Mouse (Mus musculus): ENCODE measurements around the gene Cfap74. TPM values are rescaled to one million over a fixed set of nuclear protein-coding genes. Genes with fewer than 3 reads are reported as not detected.

Cfap74 gene
- polyA plus RNA-seq, 1 experiment, result 23.1 TPM

GRCm38 (mm10) chr4:155464061-155464460 is 55.1 kb downstream of the Cfap74 start:
- Histone ChIP-seq H3K4me1 (replicated peaks; ENCODE audit: control insufficient read depth, insufficient read depth, low read length) (peaks cover 2% of the 10 kb centered on the region), H3K27me3 (ENCODE audit: control insufficient read depth, insufficient read depth, low read length) (no peaks in the 10 kb centered on the region), H3K4me3 (ENCODE audit: control insufficient read depth, insufficient read depth, low read length) (no peak overlapping the region), H3K27ac (ENCODE audit: control insufficient read depth, insufficient read depth, low read length) (no peak overlapping the region), H3K36me3 (ENCODE audit: control insufficient read depth, insufficient read depth, low read length) (no peaks in the 10 kb centered on the region)
- WGBS, result 78% methylated on average over 4 of the region's 4 CpGs
- DNase-seq, result no peak
- TF ChIP-seq CTCF (IDR thresholded peaks at IDR 0.05; ENCODE audit: borderline replicate concordance, control insufficient read depth, extremely low read depth, insufficient read depth, low read length, poor library complexity), result no peak
- TF ChIP-seq POLR2A (IDR thresholded peaks at IDR 0.05; ENCODE audit: control insufficient read depth, extremely low read depth, insufficient read depth, low read length, poor library complexity), result no peak

GRCm38 (mm10) chr4:155465607-155466006 is 56.6 kb downstream of the Cfap74 start:
- 80% methylated on average over 6 of the region's 6 CpGs for WGBS
- DNase-seq, result no peak
- Histone ChIP-seq H3K36me3 (ENCODE audit: control insufficient read depth, insufficient read depth, low read length) (no peaks in the 10 kb centered on the region), H3K4me1 (replicated peaks; ENCODE audit: control insufficient read depth, insufficient read depth, low read length) (peaks cover 11% of the 10 kb centered on the region), H3K4me3 (ENCODE audit: control insufficient read depth, insufficient read depth, low read length) (no peak overlapping the region), H3K27ac (ENCODE audit: control insufficient read depth, insufficient read depth, low read length) (no peak overlapping the region), H3K27me3 (ENCODE audit: control insufficient read depth, insufficient read depth, low read length) (no peaks in the 10 kb centered on the region)
- TF ChIP-seq POLR2A (IDR thresholded peaks at IDR 0.05; ENCODE audit: control insufficient read depth, extremely low read depth, insufficient read depth, low read length, poor library complexity) (no peak), CTCF (IDR thresholded peaks at IDR 0.05; ENCODE audit: borderline replicate concordance, control insufficient read depth, extremely low read depth, insufficient read depth, low read length, poor library complexity) (no peak)

- H3K27ac ChIP-seq (ENCODE audit: control insufficient read depth, insufficient read depth, low read length), result no peak overlapping the region
- H3K4me3 ChIP-seq (ENCODE audit: control insufficient read depth, insufficient read depth, low read length), result no peak overlapping the region
- no peak for TF ChIP-seq CTCF (IDR thresholded peaks at IDR 0.05; ENCODE audit: borderline replicate concordance, control insufficient read depth, extremely low read depth, insufficient read depth, low read length, poor library complexity)
- TF ChIP-seq POLR2A (IDR thresholded peaks at IDR 0.05; ENCODE audit: control insufficient read depth, extremely low read depth, insufficient read depth, low read length, poor library complexity), result no peak
- no peak for DNase-seq
- WGBS, result 89% methylated on average over 5 of the region's 5 CpGs
- no peaks in the 10 kb centered on the region for H3K36me3 ChIP-seq (ENCODE audit: control insufficient read depth, insufficient read depth, low read length)
- no peaks in the 10 kb centered on the region for H3K27me3 ChIP-seq (ENCODE audit: control insufficient read depth, insufficient read depth, low read length)
- peaks cover 11% of the 10 kb centered on the region for H3K4me1 ChIP-seq (replicated peaks; ENCODE audit: control insufficient read depth, insufficient read depth, low read length)
Observed at GRCm38 (mm10) chr4:155466080-155466479, 57.1 kb downstream of the Cfap74 start.

GRCm38 (mm10) chr4:155467237-155468010 is 58.4 kb downstream of the Cfap74 start:
- Histone ChIP-seq H3K27ac (ENCODE audit: control insufficient read depth, insufficient read depth, low read length) (no peak overlapping the region), H3K4me3 (ENCODE audit: control insufficient read depth, insufficient read depth, low read length) (no peak overlapping the region), H3K36me3 (ENCODE audit: control insufficient read depth, insufficient read depth, low read length) (no peaks in the 10 kb centered on the region), H3K27me3 (ENCODE audit: control insufficient read depth, insufficient read depth, low read length) (no peaks in the 10 kb centered on the region), H3K4me1 (replicated peaks; ENCODE audit: control insufficient read depth, insufficient read depth, low read length) (peaks cover 11% of the 10 kb centered on the region)
- DNase-seq, result no peak
- WGBS, result 89% methylated on average over 13 of the region's 13 CpGs
- TF ChIP-seq POLR2A (IDR thresholded peaks at IDR 0.05; ENCODE audit: control insufficient read depth, extremely low read depth, insufficient read depth, low read length, poor library complexity), result no peak
- no peak for TF ChIP-seq CTCF (IDR thresholded peaks at IDR 0.05; ENCODE audit: borderline replicate concordance, control insufficient read depth, extremely low read depth, insufficient read depth, low read length, poor library complexity)

GRCm38 (mm10) chr4:155468952-155469351 is 60.0 kb downstream of the Cfap74 start, which contains the start of gene Tmem52:
Gene Tmem52 (plus strand): TSS chr4:155469114.
- Histone ChIP-seq H3K4me1 (replicated peaks; ENCODE audit: control insufficient read depth, insufficient read depth, low read length) (peaks cover 11% of the 10 kb centered on the region), H3K4me3 (ENCODE audit: control insufficient read depth, insufficient read depth, low read length) (peak within 1 kb of the TSS; percentile 26), H3K27me3 (ENCODE audit: control insufficient read depth, insufficient read depth, low read length) (no peaks in the 10 kb centered on the region), H3K27ac (ENCODE audit: control insufficient read depth, insufficient read depth, low read length) (no peak within 1 kb of the TSS), H3K36me3 (ENCODE audit: control insufficient read depth, insufficient read depth, low read length) (no peaks in the 10 kb centered on the region)
- TF ChIP-seq CTCF (IDR thresholded peaks at IDR 0.05; ENCODE audit: borderline replicate concordance, control insufficient read depth, extremely low read depth, insufficient read depth, low read length, poor library complexity), result no peak
- TF ChIP-seq POLR2A (IDR thresholded peaks at IDR 0.05; ENCODE audit: control insufficient read depth, extremely low read depth, insufficient read depth, low read length, poor library complexity), result no peak
- WGBS, result 10% methylated on average over 21 of the region's 21 CpGs
- peak; percentile 30 for DNase-seq

GRCm38 (mm10) chr4:155469590-155470262 is 60.7 kb downstream of the Cfap74 start:
- H3K27me3 ChIP-seq (ENCODE audit: control insufficient read depth, insufficient read depth, low read length), result no peaks in the 10 kb centered on the region
- peaks cover 11% of the 10 kb centered on the region for H3K4me1 ChIP-seq (replicated peaks; ENCODE audit: control insufficient read depth, insufficient read depth, low read length)
- no peak for DNase-seq
- no peaks in the 10 kb centered on the region for H3K36me3 ChIP-seq (ENCODE audit: control insufficient read depth, insufficient read depth, low read length)
- 90% methylated on average over 18 of the region's 18 CpGs for WGBS
- H3K4me3 ChIP-seq (ENCODE audit: control insufficient read depth, insufficient read depth, low read length), result no peak overlapping the region
- H3K27ac ChIP-seq (ENCODE audit: control insufficient read depth, insufficient read depth, low read length), result no peak overlapping the region
- no peak for TF ChIP-seq CTCF (IDR thresholded peaks at IDR 0.05; ENCODE audit: borderline replicate concordance, control insufficient read depth, extremely low read depth, insufficient read depth, low read length, poor library complexity)
- TF ChIP-seq POLR2A (IDR thresholded peaks at IDR 0.05; ENCODE audit: control insufficient read depth, extremely low read depth, insufficient read depth, low read length, poor library complexity), result no peak

Data from thymus, adult 2 months (tissue).